Mouse (Mus musculus): ENCODE data around the gene Zbtb22.

The Zbtb22 gene

DNA sequence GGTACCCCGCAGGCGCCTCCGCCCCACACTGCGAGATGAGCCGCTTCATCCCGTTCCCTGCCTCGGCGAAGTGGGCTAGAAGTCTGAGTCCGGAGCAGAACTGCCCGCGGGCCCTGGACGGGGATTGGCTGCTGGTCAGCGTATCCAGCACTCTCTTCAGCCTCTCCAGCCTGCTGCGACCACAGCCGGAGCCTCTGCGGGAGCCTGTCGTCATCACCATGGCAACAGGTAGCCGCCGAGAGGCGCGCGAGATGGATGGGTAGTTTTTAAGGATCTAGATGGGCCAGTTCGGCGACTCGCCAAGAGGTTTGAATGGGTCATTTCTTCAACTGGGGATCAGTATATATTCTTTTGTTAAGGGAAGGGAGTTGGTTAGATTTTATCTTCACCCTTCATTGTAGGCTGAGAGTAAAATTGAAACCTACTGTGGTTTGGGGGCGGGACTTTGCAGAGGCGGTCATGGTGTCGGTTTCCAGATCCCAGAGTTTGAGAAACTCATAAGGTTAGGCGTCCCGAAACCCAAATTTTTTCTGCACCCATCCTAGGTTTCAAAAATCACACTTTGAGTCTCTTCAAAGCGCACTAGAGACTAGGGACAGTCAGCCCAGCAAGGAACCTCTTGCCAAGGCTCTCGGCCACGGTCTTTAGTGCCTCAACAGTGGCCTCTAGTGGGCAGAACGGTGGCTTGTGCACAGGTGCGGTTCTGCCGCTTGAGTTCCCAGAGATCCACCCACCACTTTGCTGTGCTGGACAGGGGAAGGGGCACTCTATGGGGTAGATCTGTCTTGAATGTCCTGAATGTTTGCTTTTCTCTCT is 4.8 kb downstream of the Zbtb22 start:
- in situ Hi-C loops (cut with MboI, MseI): no loop called here

DNA sequence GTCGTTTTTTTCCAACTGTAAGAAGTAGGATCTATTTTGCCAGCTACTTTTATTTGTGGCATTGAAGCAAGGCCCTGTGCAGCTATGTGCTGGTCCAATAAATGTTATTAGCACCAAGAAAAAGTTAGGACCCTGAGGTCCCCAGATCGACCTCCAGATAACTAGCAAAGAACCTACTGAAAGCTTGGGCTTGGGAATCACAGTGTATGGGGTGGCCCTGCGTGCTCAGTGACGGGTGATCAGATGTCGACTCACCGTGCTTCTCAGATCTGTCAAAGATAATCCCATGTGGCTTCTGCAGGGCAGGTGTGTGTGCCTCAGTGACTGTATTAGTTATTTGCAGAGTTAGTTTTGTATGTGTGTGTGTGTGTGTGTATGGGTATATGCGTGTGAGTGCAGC is 5.7 kb downstream of the Zbtb22 start:
- in situ Hi-C loops (cut with MboI, MseI): no loop called here

DNA sequence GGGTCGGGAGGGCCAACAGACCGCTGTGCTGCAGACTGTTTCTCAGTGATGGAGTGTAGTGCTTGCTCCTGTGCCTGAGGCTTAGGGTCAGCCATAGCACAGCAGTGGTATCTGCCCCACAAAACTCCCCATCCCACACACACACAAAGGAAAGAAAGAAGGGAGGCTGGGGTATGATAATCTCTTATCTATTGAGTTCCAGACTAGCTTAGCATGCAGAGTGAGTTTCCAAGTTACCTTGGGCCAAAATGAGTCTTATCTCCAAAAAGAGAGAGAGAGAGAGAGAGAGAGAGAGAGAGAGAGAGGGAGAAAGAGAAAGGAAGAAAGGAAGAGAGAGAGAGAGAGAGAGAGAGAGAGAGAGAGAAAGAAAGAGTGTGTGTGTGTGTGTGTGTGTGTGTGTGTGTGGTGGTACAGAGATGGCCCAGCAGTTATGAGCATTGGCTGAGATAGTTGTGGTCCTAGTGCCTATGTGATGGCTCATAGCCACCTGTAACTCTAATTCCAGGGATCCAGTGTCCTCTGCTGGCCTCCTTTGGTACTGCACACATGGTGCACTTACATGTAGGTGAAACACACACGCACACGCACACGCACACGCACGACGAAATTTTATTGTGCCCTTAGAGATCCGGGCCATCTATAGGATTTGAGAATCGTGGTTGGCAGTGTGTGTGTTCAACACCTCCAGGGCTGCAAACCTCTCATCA is 9.0 kb downstream of the Zbtb22 start:
- in situ Hi-C loops (cut with MboI, MseI): no loop called here

DNA sequence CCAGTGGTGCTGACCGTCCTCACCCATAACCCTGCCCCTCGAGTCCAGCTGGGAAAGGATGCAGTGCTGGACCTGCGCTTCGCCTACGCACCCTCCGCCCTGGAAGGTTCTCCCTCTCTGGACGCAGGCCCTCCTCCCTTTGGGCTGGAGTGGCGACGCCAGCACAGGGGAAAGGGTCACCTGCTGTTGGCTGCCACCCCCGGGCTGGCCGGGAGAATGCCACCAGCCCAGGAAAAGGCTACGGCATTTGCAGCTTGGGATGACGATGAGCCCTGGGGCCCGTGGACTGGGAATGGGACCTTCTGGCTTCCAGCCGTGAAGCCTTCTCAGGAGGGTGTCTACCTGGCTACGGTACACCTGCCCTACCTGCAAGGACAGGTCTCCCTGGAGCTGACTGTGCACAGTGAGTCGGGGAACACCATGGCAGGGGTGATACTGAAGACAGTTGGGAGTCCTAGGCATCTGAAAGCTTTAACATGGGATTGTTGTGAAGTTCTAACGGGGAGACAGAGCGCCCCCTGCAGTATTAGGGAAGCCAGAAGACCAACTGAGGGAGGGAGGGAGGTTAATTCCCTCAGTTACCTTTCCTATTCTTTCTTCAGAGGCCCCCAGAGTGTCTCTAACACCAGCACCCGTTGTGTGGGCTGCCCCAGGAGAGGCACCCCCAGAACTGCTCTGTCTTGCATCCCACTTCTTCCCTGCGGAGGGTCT is 9.9 kb downstream of the Zbtb22 start:
- in situ Hi-C loops (cut with MboI, MseI): no loop called here

DNA sequence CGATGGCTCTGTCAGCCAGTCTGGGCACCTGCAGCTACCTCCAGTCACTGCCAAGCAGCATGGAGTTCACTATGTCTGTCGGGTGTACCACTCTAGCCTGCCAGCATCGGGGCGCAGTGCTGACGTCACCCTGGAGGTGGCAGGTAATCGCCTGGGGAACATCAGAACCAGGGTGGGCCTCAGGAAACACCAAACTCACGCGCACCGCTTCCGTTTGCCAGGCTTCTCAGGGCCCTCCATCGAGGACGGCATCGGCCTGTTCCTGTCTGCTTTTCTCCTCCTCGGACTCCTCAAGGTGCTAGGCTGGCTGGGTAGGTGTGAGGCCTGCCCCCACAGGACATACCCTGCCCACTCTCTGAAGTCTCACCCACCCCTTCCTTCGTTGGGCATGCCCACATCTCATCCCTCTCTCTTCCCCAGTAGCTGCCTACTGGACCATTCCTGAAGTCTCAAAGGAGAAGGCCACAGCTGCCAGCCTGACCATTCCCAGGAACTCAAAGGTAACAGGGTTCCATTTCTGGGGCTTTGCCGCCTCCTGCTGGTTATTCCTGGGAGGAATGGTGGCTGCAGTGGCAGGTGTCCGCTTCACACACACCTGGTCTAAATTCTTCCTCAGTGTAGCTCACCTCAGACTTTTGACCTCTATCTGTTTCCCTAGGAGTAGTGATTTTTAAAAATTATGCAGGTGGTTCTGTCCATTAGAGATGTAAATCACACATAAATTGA is 10.7 kb downstream of the Zbtb22 start:
- in situ Hi-C loops (cut with MboI, MseI): no loop called here

DNA sequence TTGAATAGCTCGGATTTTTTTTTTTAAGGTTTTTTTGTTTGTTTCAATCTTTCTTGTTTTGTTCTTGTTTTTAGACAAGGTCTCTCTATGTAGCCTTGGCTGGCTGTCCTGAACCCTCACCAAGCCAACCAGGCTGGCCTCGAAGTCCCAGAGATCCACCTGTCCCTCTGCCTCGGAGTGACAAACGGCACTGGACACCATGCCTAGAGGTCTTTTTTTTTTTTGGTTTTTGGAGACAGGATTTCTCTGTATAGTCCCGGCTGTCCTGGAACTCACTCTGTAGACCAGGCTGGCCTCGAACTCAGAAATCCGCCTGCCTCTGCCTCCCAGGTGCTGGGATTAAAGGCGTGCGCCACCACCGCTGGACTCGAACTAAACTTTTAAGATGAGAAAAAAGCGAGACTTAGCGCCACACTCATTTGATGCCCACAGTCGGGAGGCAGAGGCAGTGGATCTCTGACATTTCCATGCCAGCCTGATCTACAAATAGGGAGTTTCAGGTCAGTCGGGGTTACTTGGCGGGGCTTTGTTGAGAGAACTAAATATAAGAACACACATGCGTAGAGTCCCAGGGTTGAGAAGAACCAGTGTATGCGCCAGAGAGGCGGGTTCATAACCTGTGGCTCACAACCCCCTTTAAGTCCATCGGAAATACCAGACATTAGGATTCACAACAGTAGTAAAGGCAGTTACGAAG is 12.7 kb downstream of the Zbtb22 start:
- in situ Hi-C loops (cut with MboI, MseI): no loop called here

DNA sequence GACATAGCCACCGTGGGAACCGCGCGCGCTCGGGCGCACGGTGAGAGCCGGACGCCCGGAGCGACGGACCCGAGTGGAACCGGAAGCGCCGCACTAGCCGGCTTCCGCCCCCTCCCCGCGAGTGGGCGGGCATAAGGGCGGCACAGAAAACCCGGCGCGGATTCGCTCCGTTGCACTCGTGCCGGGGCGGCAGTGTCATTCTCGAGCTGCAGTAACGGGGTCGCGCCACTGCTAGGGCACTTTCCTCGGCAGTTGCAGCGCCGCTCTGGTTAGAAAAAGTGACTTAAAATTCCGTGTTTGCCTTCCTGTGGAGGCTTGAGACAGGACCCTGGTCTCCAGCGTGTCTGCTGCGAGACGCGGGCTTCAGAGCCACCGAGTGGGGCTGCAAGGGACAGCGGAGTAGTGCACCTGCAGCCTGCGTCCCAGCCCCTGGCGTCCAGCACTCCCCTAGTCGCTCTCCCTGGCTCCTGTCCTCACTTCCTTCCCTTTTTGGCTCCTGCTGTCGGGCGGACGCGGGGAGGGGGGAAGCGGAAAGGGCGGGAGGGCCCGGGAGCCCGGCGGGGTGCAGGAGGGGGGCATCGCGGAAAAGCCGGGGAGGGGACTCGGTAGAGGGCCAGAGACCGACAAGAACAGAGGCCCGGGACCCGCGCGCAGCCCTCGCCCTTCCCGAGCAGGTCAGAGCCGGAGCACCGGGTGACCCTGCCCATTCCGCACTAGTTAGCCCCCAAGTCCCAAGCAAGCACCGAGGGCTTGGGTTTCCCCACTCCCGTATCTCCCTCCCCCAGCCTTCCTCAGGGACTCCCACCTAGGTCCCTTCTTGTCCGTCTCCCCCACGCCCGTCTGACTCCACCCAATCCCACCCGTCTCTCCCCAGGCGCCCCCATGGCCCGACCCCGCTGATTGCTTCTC is 13.9 kb downstream of the Zbtb22 start, which contains the start of gene Rgl2:
Rgl2 (plus strand) TSS at position 173 of the 909 bp plus-strand sequence.
- in situ Hi-C loops (cut with MboI, MseI): loop anchor here (5.0 kb wide), 1 partner anchor 37 kb away; the partner anchor contains the start of gene Kifc1

DNA sequence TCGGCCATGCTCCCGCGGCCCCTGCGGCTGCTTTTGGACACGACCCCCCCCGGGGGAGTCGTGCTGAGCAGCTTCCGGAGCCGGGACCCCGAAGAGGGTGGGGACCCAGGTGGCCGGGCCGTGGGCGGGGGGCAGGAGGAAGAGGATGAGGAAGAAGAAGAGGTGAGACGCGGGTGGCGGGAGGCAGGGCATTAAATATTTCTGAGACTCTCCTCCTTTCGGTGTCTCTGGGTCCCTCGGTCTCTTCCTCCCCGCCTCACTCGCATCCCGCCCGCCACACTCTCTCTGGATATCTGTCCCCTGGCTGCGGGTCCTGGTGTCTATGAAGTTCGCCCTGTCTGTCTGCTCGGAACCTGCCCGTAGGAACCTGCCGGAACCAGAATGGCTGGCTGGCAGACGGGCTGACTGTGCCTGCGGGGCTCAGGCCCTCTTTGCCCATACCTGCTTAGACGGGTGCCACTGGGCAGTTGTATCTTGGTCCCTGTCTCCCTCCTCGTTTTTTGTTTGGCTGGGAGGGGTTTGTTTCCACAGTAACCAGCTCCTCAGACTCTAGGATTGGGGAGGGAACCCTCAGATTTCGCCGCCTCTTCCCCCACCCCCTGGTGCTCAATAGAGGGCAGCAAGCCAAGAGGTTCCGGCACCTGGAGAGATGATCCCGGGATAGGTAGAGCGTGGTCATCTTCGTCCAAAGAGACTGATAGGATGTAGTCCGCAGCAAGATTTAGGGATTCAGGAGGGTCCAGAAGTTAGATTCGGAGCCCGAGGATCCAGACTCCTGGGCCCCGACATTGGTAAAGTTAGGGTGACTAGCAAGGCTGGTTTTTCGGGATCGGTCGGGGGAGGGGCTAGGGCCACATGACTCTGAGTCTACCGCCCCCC is 14.8 kb downstream of the Zbtb22 start:
- in situ Hi-C loops (cut with MboI, MseI): loop anchor here (5.0 kb wide), 1 partner anchor 38 kb away; the partner anchor contains the start of gene Kifc1

DNA sequence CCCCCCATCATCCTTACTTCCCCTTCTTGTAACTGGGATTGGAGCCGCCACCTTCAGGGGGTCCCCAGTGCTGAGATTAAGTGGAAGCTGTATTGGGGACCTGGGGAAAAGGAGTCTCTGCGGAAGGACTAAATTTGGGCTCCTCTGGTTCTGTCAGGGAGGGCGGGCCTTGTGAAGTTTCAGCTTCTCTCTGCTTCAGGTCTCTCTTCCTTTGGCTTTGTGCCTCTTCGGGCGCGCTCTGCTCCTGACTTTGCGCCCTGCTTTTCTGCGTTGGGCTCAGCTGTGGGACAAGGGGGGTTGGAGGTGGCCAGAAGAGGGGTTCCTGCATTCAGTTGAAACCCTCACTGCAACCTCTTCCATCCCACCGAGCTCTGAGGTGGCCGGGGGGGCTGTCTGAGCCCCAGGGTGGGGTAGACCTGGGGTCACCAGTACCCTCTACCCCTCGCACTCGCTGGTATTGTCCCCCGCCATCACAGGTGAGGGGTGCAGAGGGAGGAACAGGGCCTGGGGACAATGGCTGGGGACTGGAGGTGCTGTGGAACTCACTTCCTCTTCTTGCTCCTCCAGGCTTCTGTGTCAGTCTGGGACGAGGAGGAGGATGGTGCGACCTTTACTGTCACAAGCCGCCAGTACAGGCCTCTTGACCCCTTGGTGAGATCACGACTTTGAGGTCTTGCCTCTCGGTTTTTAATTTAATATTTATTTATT is 15.6 kb downstream of the Zbtb22 start:
- in situ Hi-C loops (cut with MboI, MseI): loop anchor here (5.0 kb wide), 1 partner anchor 39 kb away; the partner anchor contains the start of gene Kifc1

DNA sequence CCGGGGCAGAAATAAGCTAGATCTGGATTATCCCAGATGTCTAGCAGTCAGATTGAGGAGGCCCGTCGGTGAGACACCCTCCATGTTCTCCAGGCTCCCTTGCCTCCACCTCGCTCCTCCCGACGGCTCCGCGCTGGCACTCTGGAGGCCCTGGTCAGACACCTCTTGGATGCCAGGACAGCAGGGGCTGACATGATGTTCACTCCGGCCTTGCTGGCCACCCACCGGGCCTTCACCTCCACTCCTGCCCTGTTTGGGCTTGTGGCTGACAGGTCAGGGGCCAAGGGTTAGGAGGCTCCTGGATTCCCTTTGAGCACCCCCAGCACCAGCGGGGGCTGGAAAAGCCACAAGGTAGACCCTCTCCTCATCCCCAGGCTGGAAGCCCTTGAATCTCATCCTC is 16.2 kb downstream of the Zbtb22 start:
- in situ Hi-C loops (cut with MboI, MseI): loop anchor here (5.0 kb wide), 1 partner anchor 40 kb away; the partner anchor contains the start of gene Kifc1

DNA sequence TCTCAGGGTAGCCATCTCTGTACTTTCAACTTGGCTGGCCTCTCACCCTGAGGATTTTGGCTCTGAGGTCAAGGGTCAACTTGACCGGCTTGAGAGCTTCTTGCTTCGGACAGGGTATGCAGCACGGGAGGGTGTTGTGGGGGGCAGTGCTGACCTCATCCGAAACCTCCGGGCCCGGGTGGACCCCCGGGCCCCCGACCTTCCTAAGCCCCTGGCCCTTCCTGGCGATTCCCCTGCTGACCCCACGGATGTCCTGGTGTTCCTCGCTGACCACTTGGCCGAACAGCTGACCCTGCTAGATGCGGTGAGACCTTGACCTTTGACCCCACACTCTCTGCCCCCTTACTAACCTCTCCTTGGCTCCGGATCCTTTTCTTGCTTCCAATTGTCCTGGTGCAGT is 16.7 kb downstream of the Zbtb22 start:
- in situ Hi-C loops (cut with MboI, MseI): loop anchor here (5.0 kb wide), 1 partner anchor 40 kb away; the partner anchor contains the start of gene Kifc1

DNA sequence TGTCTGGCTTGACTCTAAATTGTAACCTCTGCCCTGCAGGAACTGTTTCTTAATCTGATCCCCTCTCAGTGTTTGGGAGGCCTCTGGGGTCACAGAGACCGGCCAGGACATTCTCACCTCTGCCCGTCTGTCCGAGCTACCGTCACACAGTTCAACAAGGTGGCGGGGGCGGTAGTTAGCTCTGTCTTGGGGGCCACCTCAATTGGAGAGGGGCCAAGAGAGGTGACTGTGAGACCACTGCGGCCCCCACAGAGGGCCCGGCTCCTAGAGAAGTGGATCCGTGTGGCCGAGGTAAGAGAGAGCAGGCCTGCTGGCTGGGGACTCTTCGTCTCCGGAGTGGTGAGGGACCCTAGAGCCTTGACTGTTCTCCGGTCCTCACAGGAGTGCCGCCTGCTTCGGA is 17.3 kb downstream of the Zbtb22 start:
- in situ Hi-C loops (cut with MboI, MseI): loop anchor here (5.0 kb wide), 1 partner anchor 41 kb away; the partner anchor contains the start of gene Kifc1

DNA sequence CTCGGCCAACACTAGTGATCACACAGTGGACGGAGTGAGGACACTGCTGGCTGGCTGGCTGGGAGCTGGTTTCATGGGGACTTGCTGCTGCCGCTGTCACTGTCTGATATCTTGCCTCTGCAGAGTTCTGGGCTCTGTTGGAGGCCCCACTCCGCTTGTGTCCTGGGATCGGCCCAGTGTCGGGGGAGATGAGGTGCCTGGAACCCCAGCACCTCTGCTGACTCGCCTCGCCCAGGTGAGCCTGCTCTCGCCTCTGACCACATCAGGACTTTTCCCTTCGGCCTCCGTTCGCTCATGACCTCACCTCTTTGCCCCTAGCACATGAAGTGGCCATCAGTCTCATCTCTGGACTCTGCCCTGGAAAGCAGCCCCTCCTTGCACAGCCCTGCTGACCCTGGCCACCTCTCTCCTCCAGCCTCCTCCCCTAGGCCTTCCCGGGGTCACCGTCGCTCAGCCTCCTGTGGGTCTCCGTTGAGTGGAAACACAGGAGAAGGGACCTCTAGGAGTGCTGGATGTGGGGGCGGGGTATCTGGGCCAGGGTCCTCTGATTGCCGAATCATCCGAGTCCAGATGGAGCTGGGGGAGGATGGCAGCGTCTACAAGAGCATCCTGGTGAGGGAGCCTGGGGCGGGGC is 19.8 kb downstream of the Zbtb22 start:
- in situ Hi-C loops (cut with MboI, MseI): no loop called here

DNA sequence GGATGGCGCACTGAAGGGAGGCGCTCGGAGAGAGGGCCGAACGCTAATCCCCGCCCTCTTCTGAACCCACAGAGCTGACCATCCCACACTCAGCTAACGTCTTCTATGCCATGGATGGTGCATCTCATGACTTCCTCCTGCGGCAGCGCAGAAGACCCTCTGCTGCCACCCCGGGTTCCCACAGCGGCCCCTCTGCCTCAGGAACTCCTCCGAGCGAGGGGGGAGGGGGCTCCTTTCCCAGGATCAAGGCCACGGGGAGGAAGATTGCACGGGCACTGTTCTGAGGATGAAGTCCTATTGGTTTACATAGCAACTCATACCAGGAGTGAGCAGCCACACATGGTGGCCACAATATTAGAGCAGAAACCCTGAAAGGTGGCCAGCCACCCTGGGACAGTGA is 21.3 kb downstream of the Zbtb22 start:
- in situ Hi-C loops (cut with MboI, MseI): no loop called here

DNA sequence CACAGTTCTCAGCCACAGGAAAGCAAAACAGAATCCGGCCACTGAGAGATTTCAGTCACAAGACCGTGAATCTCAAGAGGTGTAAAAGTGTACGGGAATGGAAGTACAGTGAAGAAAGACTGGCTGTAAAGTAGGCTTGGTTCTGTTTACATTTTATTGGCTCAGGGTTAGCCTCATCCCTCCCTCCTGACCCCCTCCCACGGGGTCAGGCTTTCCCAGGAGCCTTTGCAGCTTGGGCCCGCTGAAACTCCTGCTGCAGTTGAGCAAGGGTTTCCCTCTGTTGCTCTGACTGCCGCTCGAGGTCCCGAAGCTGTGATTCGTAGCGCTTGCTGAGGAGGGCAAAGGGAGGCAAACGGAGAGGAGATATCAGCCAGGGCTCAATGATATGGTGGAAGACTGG is 23.1 kb downstream of the Zbtb22 start:
- in situ Hi-C loops (cut with MboI, MseI): no loop called here

DNA sequence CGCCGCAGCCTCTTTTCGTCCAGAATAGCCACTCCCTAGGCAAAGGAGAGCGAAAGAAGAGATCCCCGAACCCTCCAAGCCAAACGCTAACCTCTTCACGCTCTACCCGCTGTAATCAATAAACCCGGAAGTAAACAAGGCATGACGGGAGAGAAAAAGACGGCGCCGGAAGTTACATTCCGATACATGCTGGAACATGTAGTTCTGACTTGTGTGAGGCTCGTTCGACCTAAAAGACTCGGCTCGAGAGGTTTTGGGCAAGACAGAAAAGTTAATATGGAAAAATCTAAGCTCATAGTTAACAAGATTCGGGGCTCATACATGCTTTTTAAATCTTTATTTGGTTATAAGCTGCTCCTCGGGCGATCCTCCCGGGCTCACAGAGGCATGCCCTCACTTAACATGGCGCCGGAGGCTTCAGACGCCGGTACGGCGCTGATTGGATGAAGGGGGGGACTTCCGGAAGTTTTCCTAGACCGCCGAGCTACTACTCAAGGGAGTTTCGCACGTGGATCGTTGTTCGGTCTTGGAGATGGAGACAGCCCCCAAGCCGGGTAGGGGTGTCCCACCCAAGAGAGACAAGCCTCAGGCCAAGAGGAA is 24.6 kb downstream of the Zbtb22 start, which contains the start of the genes Pfdn6 and Wdr46:
Pfdn6 (minus strand) TSS at position 138 of the 600 bp plus-strand sequence.
Wdr46 (plus strand) TSS at position 455 of the 600 bp plus-strand sequence.
- in situ Hi-C loops (cut with MboI, MseI): no loop called here

DNA sequence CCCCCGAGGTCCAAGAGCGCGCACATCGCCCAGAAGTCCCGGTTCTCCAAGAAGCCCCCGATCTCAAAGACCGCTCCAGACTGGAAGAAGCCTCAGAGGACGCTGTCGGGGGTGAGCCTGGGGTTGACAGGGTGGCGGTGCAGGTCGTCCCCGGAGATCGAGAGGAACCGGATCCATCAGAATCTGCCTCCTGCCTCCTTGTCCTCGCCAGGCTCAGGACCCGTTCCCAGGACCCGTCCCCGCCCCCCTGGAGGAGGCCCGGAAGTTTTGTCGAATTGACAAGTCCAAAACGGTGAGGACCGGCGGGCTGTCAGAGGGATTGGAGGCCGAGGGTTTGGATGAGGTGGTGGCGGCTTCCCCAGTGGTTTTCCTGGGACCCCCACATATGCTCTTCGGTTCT is 25.3 kb downstream of the Zbtb22 start:
- in situ Hi-C loops (cut with MboI, MseI): no loop called here

Data from T-helper 2 cell (primary cell).